Mouse (Mus musculus): Measurements from ENCODE around the gene Six6. TPM values are rescaled to one million over a fixed set of nuclear protein-coding genes. Genes with fewer than 3 reads are reported as not detected.

Six6 gene
- polyA plus RNA-seq, 1 experiment from 2014 or later = 0.63 TPM

DNA sequence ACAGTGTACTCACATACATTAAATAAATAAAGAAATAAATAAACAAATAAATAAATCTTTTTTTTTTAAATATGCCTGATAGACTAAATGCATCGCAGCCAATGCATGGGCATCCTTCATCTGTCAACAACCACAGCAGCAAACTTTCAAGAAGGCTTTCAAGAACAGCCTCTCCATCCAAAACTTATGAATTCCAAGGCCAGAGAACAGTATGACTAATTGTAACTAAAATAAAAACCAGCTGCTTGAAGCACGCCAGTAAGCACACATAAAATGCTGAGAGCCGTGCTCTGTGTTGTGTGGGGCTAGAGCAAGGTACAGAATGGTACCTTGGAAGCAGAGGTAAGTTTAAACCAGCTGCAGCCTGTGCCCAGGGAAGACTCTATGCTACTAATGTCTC lies 38.2 kb downstream of the Six6 start:
- WGBS = 89% methylated on average over 3 of the region's 3 CpGs
- H3K4me1 ChIP-seq (replicated peaks; ENCODE audit: control insufficient read depth, insufficient read depth, low read length) = peaks cover 4% of the 10 kb centered on the region
- H3K4me3 ChIP-seq (replicated peaks; ENCODE audit: low read length) = no peak overlapping the region
- peaks cover 13% of the 10 kb centered on the region for H3K27me3 ChIP-seq (replicated peaks; ENCODE audit: control insufficient read depth, insufficient read depth, low read length)
- no peak overlapping the region for H3K9ac ChIP-seq (replicated peaks; ENCODE audit: low read depth, low read length)
- no peak overlapping the region for H3K4me2 ChIP-seq (ENCODE audit: low read length)
- H3K9me3 ChIP-seq (ENCODE audit: control insufficient read depth, low read length) = no peaks in the 10 kb centered on the region
- no peak overlapping the region for H3K27ac ChIP-seq (ENCODE audit: low read length)
- no peak for ATAC-seq
- H3K36me3 ChIP-seq (ENCODE audit: control insufficient read depth, insufficient read depth) = no peaks in the 10 kb centered on the region

DNA sequence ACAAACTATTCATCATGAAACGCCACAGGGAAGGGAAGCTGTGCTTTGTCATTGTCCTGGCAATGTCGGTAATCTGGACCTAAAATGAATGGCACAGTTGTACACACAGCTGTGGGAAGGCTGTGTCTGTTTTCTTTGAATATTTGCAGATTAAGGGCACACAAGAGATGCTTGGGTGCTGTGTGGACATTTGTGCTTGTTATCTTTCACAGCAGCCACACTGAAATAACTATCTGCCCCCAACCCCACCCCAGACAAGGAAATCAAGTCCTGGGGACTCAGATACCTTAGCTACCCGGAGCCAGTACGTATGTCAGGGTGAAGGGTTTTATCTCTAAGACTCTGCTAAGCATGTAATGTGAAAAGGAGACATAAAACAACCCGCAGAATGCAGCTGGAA lies 39.5 kb downstream of the Six6 start:
- Histone ChIP-seq H3K4me1 (replicated peaks; ENCODE audit: control insufficient read depth, insufficient read depth, low read length) (peaks cover 4% of the 10 kb centered on the region), H3K4me2 (ENCODE audit: low read length) (no peak overlapping the region), H3K9me3 (ENCODE audit: control insufficient read depth, low read length) (no peaks in the 10 kb centered on the region), H3K27me3 (replicated peaks; ENCODE audit: control insufficient read depth, insufficient read depth, low read length) (peaks cover 6% of the 10 kb centered on the region), H3K36me3 (ENCODE audit: control insufficient read depth, insufficient read depth) (no peaks in the 10 kb centered on the region), H3K9ac (replicated peaks; ENCODE audit: low read depth, low read length) (no peak overlapping the region), H3K4me3 (replicated peaks; ENCODE audit: low read length) (no peak overlapping the region), H3K27ac (ENCODE audit: low read length) (no peak overlapping the region)
- WGBS = 79% methylated on average over 5 of the region's 5 CpGs
- no peak for ATAC-seq

GRCm38 (mm10) chr12:72982616-72983015 lies 42.9 kb downstream of the Six6 start:
- Histone ChIP-seq H3K9me3 (ENCODE audit: control insufficient read depth, low read length) (no peaks in the 10 kb centered on the region), H3K4me1 (replicated peaks; ENCODE audit: control insufficient read depth, insufficient read depth, low read length) (no peaks in the 10 kb centered on the region), H3K9ac (replicated peaks; ENCODE audit: low read depth, low read length) (no peak overlapping the region), H3K36me3 (ENCODE audit: control insufficient read depth, insufficient read depth) (no peaks in the 10 kb centered on the region), H3K4me2 (ENCODE audit: low read length) (no peak overlapping the region), H3K27me3 (replicated peaks; ENCODE audit: control insufficient read depth, insufficient read depth, low read length) (no peaks in the 10 kb centered on the region; the same call in 1 of the 2 replicates), H3K27ac (ENCODE audit: low read length) (no peak overlapping the region), H3K4me3 (replicated peaks; ENCODE audit: low read length) (no peak overlapping the region)
- no peak for ATAC-seq
- WGBS = 73% methylated on average over 10 of the region's 10 CpGs

GRCm38 (mm10) chr12:72983071-72983857 lies 43.6 kb downstream of the Six6 start:
- Histone ChIP-seq H3K4me2 (ENCODE audit: low read length) (no peak overlapping the region), H3K27ac (ENCODE audit: low read length) (no peak overlapping the region), H3K9me3 (ENCODE audit: control insufficient read depth, low read length) (no peaks in the 10 kb centered on the region), H3K27me3 (replicated peaks; ENCODE audit: control insufficient read depth, insufficient read depth, low read length) (no peaks in the 10 kb centered on the region), H3K36me3 (ENCODE audit: control insufficient read depth, insufficient read depth) (no peaks in the 10 kb centered on the region), H3K4me1 (replicated peaks; ENCODE audit: control insufficient read depth, insufficient read depth, low read length) (no peaks in the 10 kb centered on the region), H3K4me3 (replicated peaks; ENCODE audit: low read length) (no peak overlapping the region), H3K9ac (replicated peaks; ENCODE audit: low read depth, low read length) (no peak overlapping the region)
- ATAC-seq = no peak
- 82% methylated on average over 8 of the region's 8 CpGs for WGBS

Other genes with a start within 250 kb of the Six6 start
- 52.8 and 55.0 TPM in 2 replicates for gene Ppm1a, start 182.4 kb upstream of the Six6 start, polyA plus RNA-seq (2015; fragmentation: Nextera tagmentation; extraction: Ambion mirVana)
- gene 4930447C04Rik, start 882 bp downstream of the Six6 start, polyA plus RNA-seq (2015; fragmentation: Nextera tagmentation; extraction: Ambion mirVana) = 2.1 and 3.4 TPM in 2 replicates
- 0.46 and 0.97 TPM in 2 replicates for gene Six1, start 114.0 kb downstream of the Six6 start, polyA plus RNA-seq (2015; fragmentation: Nextera tagmentation; extraction: Ambion mirVana)
- gene Six4, start 173.6 kb downstream of the Six6 start, polyA plus RNA-seq (2015; fragmentation: Nextera tagmentation; extraction: Ambion mirVana) = 0.38 and 0.55 TPM in 2 replicates
- 14.5 and 17.3 TPM in 2 replicates for gene Mnat1, start 183.8 kb downstream of the Six6 start, polyA plus RNA-seq (2015; fragmentation: Nextera tagmentation; extraction: Ambion mirVana)

Measured in forebrain, embryonic 16.5 days (tissue).